Mouse (Mus musculus) hindbrain, embryonic 12.5 days (tissue): ENCODE measurements around the gene Cd244a. TPM values are rescaled to one million over a fixed set of nuclear protein-coding genes. Genes with fewer than 3 reads are reported as not detected.

Experiments
- ATAC-seq: fragments of 200-750 bp; cut with Nextera tagmentation; 2 replicates; pipeline ENCODE4 v1.8.0; 2017; ENCODE audit warnings: moderate TSS enrichment; ENCODE audit not compliant: low FRiP score
- H3K27ac ChIP-seq: fragments of 300-500 bp; sonication (generic); 2 replicates; pipeline ENCODE4 v1.5.1; 2016; ENCODE audit warnings: mild to moderate bottlenecking
- H3K27me3 ChIP-seq: fragments of 300-500 bp; sonication (generic); 2 replicates; pipeline ENCODE4 v1.6.1; 2016; ENCODE audit warnings: mild to moderate bottlenecking
- H3K36me3 ChIP-seq: fragments of 300-500 bp; sonication (generic); 2 replicates; pipeline ENCODE4 v1.6.1; 2016; ENCODE audit warnings: mild to moderate bottlenecking
- H3K4me1 ChIP-seq: fragments of 300-500 bp; sonication (generic); 2 replicates; pipeline ENCODE4 v1.6.1; 2016
- H3K4me2 ChIP-seq: fragments of 300-500 bp; sonication (generic); replicated peaks from 2 replicates; pipeline ENCODE4 v1.6.1; 2016; ENCODE audit warnings: mild to moderate bottlenecking
- H3K4me3 ChIP-seq: fragments of 300-500 bp; sonication (generic); 2 replicates; pipeline ENCODE4 v1.5.1; 2016; ENCODE audit warnings: mild to moderate bottlenecking
- H3K9ac ChIP-seq: fragments of 300-500 bp; sonication (generic); 2 replicates; pipeline ENCODE4 v1.6.1; 2016; ENCODE audit warnings: mild to moderate bottlenecking, moderate library complexity
- H3K9me3 ChIP-seq: fragments of 300-500 bp; sonication (generic); replicated peaks from 2 replicates; pipeline ENCODE4 v1.6.1; 2016; ENCODE audit warnings: mild to moderate bottlenecking
- WGBS: fragments of 180-500 bp; shearing (Covaris S2); methylation state at CpG from one replicate; pipeline ENCODE4 v1.1.7; 2016; 5-methylcytosine and 5-hydroxymethylcytosine counted together
- polyA plus RNA-seq: library from polyadenylated mRNA; unstranded; fragments of >200 nt; fragmentation: Nextera tagmentation; extraction: Ambion mirVana; gene quantifications from 2 replicates; pipeline ENCODE4 v1.2.1, GENCODE M21; 2016

Gene Cd244a
- polyA plus RNA-seq = 0.08 TPM in 1 of 2 replicates, not detected in the other

- no peak within 1 kb of the TSS for H3K27ac ChIP-seq
- 78% methylated on average over 4 of the region's 4 CpGs for WGBS
- H3K27me3 ChIP-seq = no peaks in the 10 kb centered on the region
- H3K9ac ChIP-seq = no peak within 1 kb of the TSS
- H3K4me3 ChIP-seq = no peak within 1 kb of the TSS
- no peaks in the 10 kb centered on the region for H3K4me1 ChIP-seq
- no peaks in the 10 kb centered on the region for H3K36me3 ChIP-seq
- no peak for ATAC-seq
- no peaks in the 10 kb centered on the region for H3K9me3 ChIP-seq
- H3K4me2 ChIP-seq = no peak within 1 kb of the TSS
Measured at GRCm38 (mm10) chr1:171558898-171559297, at the start of gene Cd244a. Gene Cd244a, plus strand, starts transcription at chr1:171559193.

GRCm38 (mm10) chr1:171513234-171513633 is 45.8 kb upstream of the Cd244a start:
- H3K27me3 ChIP-seq = no peaks in the 10 kb centered on the region
- no peak overlapping the region for H3K4me3 ChIP-seq
- no peaks in the 10 kb centered on the region for H3K4me1 ChIP-seq
- ATAC-seq = no peak
- no peak overlapping the region for H3K27ac ChIP-seq
- WGBS = 83% methylated on average over 2 of the region's 2 CpGs
- no peaks in the 10 kb centered on the region for H3K9me3 ChIP-seq
- no peak overlapping the region for H3K9ac ChIP-seq
- no peak overlapping the region for H3K4me2 ChIP-seq
- no peaks in the 10 kb centered on the region for H3K36me3 ChIP-seq

DNA sequence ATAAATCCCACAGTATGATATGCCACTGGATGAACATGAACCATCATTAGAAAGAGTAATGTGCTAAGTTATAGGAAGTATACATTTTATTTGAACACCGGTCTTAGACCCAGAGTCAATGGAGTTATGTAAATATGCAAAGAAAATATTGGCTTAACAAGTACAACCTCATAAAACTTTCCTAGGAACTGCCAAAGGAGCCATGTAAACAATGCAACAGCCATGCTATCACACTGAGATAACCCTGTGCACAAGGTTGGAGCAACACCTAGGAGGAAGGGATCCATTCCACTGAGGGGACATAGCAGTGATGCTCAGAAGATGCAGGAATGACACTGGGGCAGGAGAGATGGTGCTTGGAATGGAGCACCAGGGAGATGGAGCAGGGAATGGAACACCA is 45.2 kb upstream of the Cd244a start:
- Histone ChIP-seq H3K36me3 (no peaks in the 10 kb centered on the region), H3K27ac (no peak overlapping the region), H3K9me3 (no peaks in the 10 kb centered on the region), H3K4me3 (no peak overlapping the region), H3K9ac (no peak overlapping the region), H3K4me1 (no peaks in the 10 kb centered on the region), H3K27me3 (no peaks in the 10 kb centered on the region), H3K4me2 (no peak overlapping the region)
- WGBS = 100% methylated on average over 1 of the region's 1 CpGs
- no peak for ATAC-seq

GRCm38 (mm10) chr1:171515039-171515438 is 44.0 kb upstream of the Cd244a start:
- Histone ChIP-seq H3K9ac (no peak overlapping the region), H3K4me2 (no peak overlapping the region), H3K9me3 (no peaks in the 10 kb centered on the region), H3K36me3 (no peaks in the 10 kb centered on the region), H3K27me3 (no peaks in the 10 kb centered on the region), H3K27ac (no peak overlapping the region), H3K4me1 (no peaks in the 10 kb centered on the region), H3K4me3 (no peak overlapping the region)
- no peak for ATAC-seq
- 8% methylated on average over 1 of the region's 1 CpGs for WGBS

DNA sequence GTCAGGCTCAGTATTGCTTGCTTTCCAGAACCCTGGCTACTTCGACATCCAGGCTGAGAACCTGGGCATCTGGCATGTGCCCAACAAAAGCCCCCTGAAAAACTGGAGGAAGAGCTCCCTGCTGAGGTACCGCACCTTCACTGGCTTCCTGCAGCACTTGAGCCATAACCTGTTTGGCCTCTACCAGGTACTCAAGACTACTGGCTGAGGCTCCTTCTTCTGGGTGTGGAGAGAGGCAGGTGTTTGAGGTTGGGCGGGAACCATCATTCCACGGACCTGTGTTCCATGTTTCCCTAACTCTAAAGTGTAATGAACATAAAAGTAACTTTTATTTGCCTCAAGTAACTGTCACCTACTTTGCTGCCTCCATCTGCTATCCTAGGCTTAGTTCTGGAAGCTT is 43.4 kb upstream of the Cd244a start:
- no peak for ATAC-seq
- Histone ChIP-seq H3K36me3 (no peaks in the 10 kb centered on the region), H3K27me3 (no peaks in the 10 kb centered on the region), H3K27ac (no peak overlapping the region), H3K9ac (no peak overlapping the region), H3K4me2 (no peak overlapping the region), H3K4me1 (no peaks in the 10 kb centered on the region), H3K9me3 (no peaks in the 10 kb centered on the region), H3K4me3 (no peak overlapping the region)
- whole genome bisulfite sequencing = 94% methylated on average over 4 of the region's 4 CpGs

- no peak overlapping the region for H3K4me3 ChIP-seq
- no peaks in the 10 kb centered on the region for H3K4me1 ChIP-seq
- no peaks in the 10 kb centered on the region for H3K36me3 ChIP-seq
- H3K27me3 ChIP-seq = no peaks in the 10 kb centered on the region
- no peak for ATAC-seq
- H3K9me3 ChIP-seq = no peaks in the 10 kb centered on the region
- 88% methylated on average over 4 of the region's 4 CpGs for WGBS
- no peak overlapping the region for H3K4me2 ChIP-seq
- no peak overlapping the region for H3K9ac ChIP-seq
- no peak overlapping the region for H3K27ac ChIP-seq
Measured at GRCm38 (mm10) chr1:171531367-171531766, 27.6 kb upstream of the Cd244a start.

- H3K27ac ChIP-seq = no peak overlapping the region
- no peaks in the 10 kb centered on the region for H3K9me3 ChIP-seq
- H3K27me3 ChIP-seq = no peaks in the 10 kb centered on the region
- H3K36me3 ChIP-seq = no peaks in the 10 kb centered on the region
- WGBS = 63% methylated on average over 2 of the region's 2 CpGs
- ATAC-seq = no peak
- no peak overlapping the region for H3K4me2 ChIP-seq
- H3K4me3 ChIP-seq = no peak overlapping the region
- H3K9ac ChIP-seq = no peak overlapping the region
- H3K4me1 ChIP-seq = no peaks in the 10 kb centered on the region
Measured at GRCm38 (mm10) chr1:171532830-171533229, 26.2 kb upstream of the Cd244a start.

- Histone ChIP-seq H3K36me3 (no peaks in the 10 kb centered on the region), H3K4me1 (no peaks in the 10 kb centered on the region)
Measured at GRCm38 (mm10) chr1:171534557-171534956, 24.4 kb upstream of the Cd244a start.

GRCm38 (mm10) chr1:171535194-171535593 is 23.8 kb upstream of the Cd244a start, which contains the start of gene Itln1:
Gene Itln1, minus strand, starts transcription at chr1:171535294.
- Histone ChIP-seq H3K27ac (no peak within 1 kb of the TSS), H3K4me1 (no peaks in the 10 kb centered on the region), H3K4me3 (no peak within 1 kb of the TSS), H3K36me3 (no peaks in the 10 kb centered on the region), H3K4me2 (no peak within 1 kb of the TSS), H3K9me3 (peaks cover 19% of the 10 kb centered on the region), H3K9ac (no peak within 1 kb of the TSS), H3K27me3 (no peaks in the 10 kb centered on the region)
- WGBS = 97% methylated on average over 1 of the region's 1 CpGs
- ATAC-seq = no peak

More at GRCm38 (mm10) chr1:171534557-171534956, 24.4 kb upstream of the Cd244a start:
- no peak overlapping the region for H3K4me2 ChIP-seq
- peaks cover 13% of the 10 kb centered on the region for H3K9me3 ChIP-seq
- no peak overlapping the region for H3K4me3 ChIP-seq
- ATAC-seq = no peak
- no peak overlapping the region for H3K27ac ChIP-seq
- H3K9ac ChIP-seq = no peak overlapping the region
- no peaks in the 10 kb centered on the region for H3K27me3 ChIP-seq

GRCm38 (mm10) chr1:171540694-171541093 is 18.3 kb upstream of the Cd244a start:
- Histone ChIP-seq H3K27me3 (no peaks in the 10 kb centered on the region), H3K36me3 (no peaks in the 10 kb centered on the region), H3K4me3 (no peak overlapping the region), H3K9me3 (peaks cover 19% of the 10 kb centered on the region), H3K27ac (no peak overlapping the region), H3K4me1 (no peaks in the 10 kb centered on the region), H3K9ac (no peak overlapping the region), H3K4me2 (no peak overlapping the region)
- 83% methylated on average over 1 of the region's 1 CpGs for WGBS
- no peak for ATAC-seq

- Histone ChIP-seq H3K27ac (no peak overlapping the region), H3K27me3 (no peaks in the 10 kb centered on the region), H3K36me3 (no peaks in the 10 kb centered on the region), H3K9ac (no peak overlapping the region), H3K4me2 (no peak overlapping the region), H3K9me3 (no peaks in the 10 kb centered on the region), H3K4me3 (no peak overlapping the region), H3K4me1 (peaks cover 3% of the 10 kb centered on the region; the same call in 1 of the 2 replicates)
- no peak for ATAC-seq
- WGBS = 77% methylated on average over 7 of the region's 7 CpGs
Measured at GRCm38 (mm10) chr1:171551326-171551725, 7.7 kb upstream of the Cd244a start.

DNA sequence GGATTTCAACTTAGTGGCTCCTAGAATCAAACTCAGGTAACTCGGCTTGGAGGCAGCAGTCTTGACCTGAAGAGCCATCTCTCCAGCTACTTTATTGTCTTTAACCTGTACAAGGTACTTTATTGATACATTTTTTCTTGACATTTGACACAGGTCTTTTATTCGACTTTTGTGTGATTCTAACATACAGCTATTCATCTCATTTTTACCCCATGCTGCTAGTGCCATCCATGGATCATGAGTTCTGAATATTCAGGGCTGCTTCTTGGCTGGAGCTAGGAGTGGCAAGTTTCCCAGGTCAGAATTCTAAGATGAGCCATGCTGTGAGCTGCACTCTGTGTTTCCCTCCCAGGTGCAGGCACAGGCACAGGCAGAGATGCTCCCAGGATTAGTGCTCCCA is 6.8 kb upstream of the Cd244a start:
- ATAC-seq = no peak
- Histone ChIP-seq H3K9me3 (no peaks in the 10 kb centered on the region), H3K4me1 (peaks cover 3% of the 10 kb centered on the region; the same call in 1 of the 2 replicates), H3K9ac (no peak overlapping the region), H3K27me3 (no peaks in the 10 kb centered on the region), H3K27ac (no peak overlapping the region), H3K36me3 (no peaks in the 10 kb centered on the region), H3K4me2 (no peak overlapping the region), H3K4me3 (no peak overlapping the region)
- WGBS = 89% methylated on average over 2 of the region's 2 CpGs

GRCm38 (mm10) chr1:171553359-171554341 is 5.3 kb upstream of the Cd244a start:
- H3K27ac ChIP-seq = no peak overlapping the region
- 78% methylated on average over 11 of the region's 11 CpGs for WGBS
- peaks cover 3% of the 10 kb centered on the region; the same call in 1 of the 2 replicates for H3K4me1 ChIP-seq
- no peaks in the 10 kb centered on the region for H3K9me3 ChIP-seq
- no peaks in the 10 kb centered on the region for H3K27me3 ChIP-seq
- no peak for ATAC-seq
- H3K36me3 ChIP-seq = no peaks in the 10 kb centered on the region
- no peak overlapping the region for H3K4me2 ChIP-seq
- no peak overlapping the region for H3K4me3 ChIP-seq
- H3K9ac ChIP-seq = no peak overlapping the region
